Mouse (Mus musculus) testis, adult 2 months (tissue): ENCODE measurements around the gene B9d2. TPM values are rescaled to one million over a fixed set of nuclear protein-coding genes. Genes with fewer than 3 reads are reported as not detected.

ENCODE experiments used
- H3K27ac ChIP-seq: fragments of 200-500 bp; 2 replicates; pipeline ENCODE4 v1.5.1; 2012; ENCODE audit warnings: low read depth, low read length; ENCODE audit not compliant: control insufficient read depth, insufficient read depth
- H3K27me3 ChIP-seq: fragments of 200-500 bp; 2 replicates; pipeline ENCODE4 v1.6.1; 2012; ENCODE audit warnings: mild to moderate bottlenecking, low read length, moderate library complexity; ENCODE audit not compliant: control insufficient read depth, insufficient read depth
- H3K36me3 ChIP-seq: fragments of 200-500 bp; 2 replicates; pipeline ENCODE4 v1.6.1; 2012; ENCODE audit warnings: mild to moderate bottlenecking, low read length; ENCODE audit not compliant: control insufficient read depth, insufficient read depth
- H3K4me1 ChIP-seq: fragments of 200-500 bp; 2 replicates; pipeline ENCODE4 v1.6.1; 2012; ENCODE audit warnings: low read length; ENCODE audit not compliant: control insufficient read depth, insufficient read depth
- H3K4me3 ChIP-seq: fragments of 200-500 bp; 2 replicates; pipeline ENCODE4 v1.5.1; 2012; ENCODE audit warnings: low read depth, mild to moderate bottlenecking, low read length, moderate library complexity, mixed read lengths; ENCODE audit not compliant: control insufficient read depth
- CTCF ChIP-seq: fragments of 200-500 bp; IDR thresholded peaks from 2 replicates; pipeline ENCODE4 v1.5.1; 2012; ENCODE audit warnings: low read depth, mild to moderate bottlenecking, inconsistent platforms, low read length, moderate library complexity; ENCODE audit not compliant: control insufficient read depth, insufficient read depth, insufficient replicate concordance
- POLR2A ChIP-seq: fragments of 200-500 bp; IDR thresholded peaks from 2 replicates; pipeline ENCODE4 v1.6.1; 2012; ENCODE audit warnings: low read depth, mild to moderate bottlenecking, inconsistent platforms, low read length, moderate library complexity; ENCODE audit not compliant: control insufficient read depth
- polyA plus RNA-seq: library from polyadenylated mRNA; depleted of rRNA; stranded (reverse); fragments of >200 nt; gene quantifications from 2 replicates; pipeline ENCODE4 v1.2.3, GENCODE M21; 2012

The B9d2 gene
- polyA plus RNA-seq, 1 experiment: 18.6 TPM

DNA sequence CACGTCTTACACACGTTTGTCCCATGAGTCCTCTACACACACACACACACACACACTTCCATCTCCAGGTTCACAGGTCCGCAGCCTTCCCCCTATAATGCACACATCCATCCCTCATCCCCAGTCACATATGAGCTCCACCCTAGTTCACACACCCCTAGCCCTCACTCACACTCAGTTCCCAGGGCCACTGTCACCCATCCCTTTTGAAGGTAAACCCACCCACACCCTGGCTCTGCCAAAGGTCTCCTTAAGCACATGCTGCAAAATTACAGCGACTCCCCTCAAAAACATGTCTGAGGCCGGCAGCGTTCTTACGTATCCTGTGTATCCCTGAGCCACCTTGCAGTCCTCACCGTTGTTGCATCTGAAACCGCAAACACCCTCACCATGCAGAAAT is 6.3 kb upstream of the B9d2 start:
- H3K36me3 ChIP-seq: no peaks in the 10 kb centered on the region
- no peaks in the 10 kb centered on the region for H3K27me3 ChIP-seq
- no peak overlapping the region for H3K27ac ChIP-seq
- no peak for TF ChIP-seq CTCF
- TF ChIP-seq POLR2A: peak; percentile 24; the same call in 1 of the 2 replicates
- no peak overlapping the region for H3K4me3 ChIP-seq
- peaks cover 17% of the 10 kb centered on the region for H3K4me1 ChIP-seq

DNA sequence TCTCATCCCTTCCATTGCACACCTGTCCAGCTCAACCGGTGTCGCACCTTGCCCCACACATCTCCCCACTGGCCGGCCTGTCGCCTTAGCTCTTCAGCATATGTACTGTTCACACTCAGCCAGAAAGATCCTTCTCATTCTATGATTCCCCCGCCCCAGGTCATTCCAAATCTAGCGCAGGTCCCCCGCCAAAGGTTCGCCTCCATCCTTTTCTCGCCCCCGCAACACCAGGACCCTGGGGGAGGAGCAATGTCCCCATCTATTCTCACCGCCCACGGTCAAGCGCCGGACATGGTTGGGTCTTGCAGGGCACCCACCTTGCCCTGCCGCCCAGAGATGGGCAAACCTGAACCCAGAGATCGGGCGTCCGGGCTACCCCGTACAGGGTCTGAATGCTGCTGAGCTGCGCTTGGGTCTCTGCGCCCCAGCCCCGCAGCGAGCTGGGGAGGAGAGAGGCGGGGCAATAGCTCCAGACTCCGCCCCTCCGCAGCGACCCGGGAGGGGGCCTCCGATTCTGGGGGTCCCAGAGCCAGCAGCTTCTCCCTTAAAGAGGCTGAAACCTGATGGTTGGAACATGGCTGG is 5.8 kb upstream of the B9d2 start, which contains the start of gene Tmem91:
TSS of gene Tmem91 (minus strand) at position 448 of the 582 bp plus-strand sequence.
- H3K4me3 ChIP-seq: peak within 1 kb of the TSS; percentile 27
- H3K27ac ChIP-seq: no peak within 1 kb of the TSS
- H3K27me3 ChIP-seq: no peaks in the 10 kb centered on the region
- peaks cover 17% of the 10 kb centered on the region for H3K4me1 ChIP-seq
- TF ChIP-seq CTCF (0 out of 2 replicates have a peak, but pooled peaks have one; percentile 7), POLR2A (no peak)
- H3K36me3 ChIP-seq: no peaks in the 10 kb centered on the region

DNA sequence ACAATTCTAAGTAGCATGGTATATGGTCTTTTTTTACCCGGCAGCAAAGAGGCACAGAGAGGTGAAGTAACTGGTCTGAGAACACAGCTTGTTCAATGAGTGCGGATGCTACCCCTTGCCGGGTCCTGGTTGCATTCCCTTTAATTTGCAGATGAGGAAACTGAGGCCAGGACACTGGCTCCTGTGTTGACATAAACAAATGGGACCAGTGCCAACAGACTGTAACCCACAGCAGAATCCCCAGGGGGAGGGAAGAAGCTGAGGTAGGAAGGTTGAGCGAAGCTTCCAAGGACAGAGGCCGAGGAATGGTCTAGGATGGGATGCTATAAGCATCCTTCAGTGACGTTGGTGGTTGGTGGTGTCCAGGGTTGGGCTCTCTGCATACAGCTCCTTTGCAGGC is 5.2 kb upstream of the B9d2 start:
- H3K36me3 ChIP-seq: no peaks in the 10 kb centered on the region
- H3K27ac ChIP-seq: no peak overlapping the region
- no peak overlapping the region for H3K4me3 ChIP-seq
- TF ChIP-seq POLR2A: no peak
- no peak for TF ChIP-seq CTCF
- H3K4me1 ChIP-seq: peaks cover 20% of the 10 kb centered on the region
- H3K27me3 ChIP-seq: no peaks in the 10 kb centered on the region

DNA sequence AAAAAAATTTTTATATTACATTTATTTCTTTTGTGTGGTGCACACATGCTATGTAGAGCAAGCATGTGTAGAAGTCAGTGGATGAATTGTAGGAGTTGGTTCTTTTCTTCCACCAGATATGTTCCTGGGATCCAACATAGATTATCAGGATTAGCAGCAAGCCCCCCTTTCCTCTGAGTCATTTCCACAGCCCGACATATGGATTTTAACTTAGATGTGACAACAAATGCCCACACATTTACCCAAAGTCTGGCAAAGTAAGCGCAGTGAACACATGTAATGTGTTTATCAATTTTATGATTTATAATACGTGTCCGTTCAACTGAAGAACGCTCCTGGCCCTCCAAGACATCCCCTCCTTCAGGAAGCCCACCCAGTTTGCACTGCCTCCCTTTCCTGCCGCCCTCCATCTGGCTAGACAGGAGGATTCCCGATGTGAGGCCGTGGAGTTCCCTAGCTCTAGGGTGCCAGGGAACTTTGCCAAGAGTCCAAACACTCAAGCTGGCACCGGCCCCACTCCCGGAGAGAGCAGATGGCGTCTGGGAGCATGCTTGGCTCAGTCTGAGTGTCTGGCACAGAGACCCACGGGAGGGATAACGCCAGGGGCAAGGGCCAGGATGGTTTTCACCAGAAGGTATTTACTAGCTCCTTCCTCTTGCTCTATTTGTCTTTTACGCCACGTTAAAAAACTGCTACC is 4.3 kb upstream of the B9d2 start:
- TF ChIP-seq POLR2A (no peak), CTCF (no peak)
- Histone ChIP-seq H3K27me3 (no peaks in the 10 kb centered on the region), H3K4me1 (peaks cover 22% of the 10 kb centered on the region), H3K36me3 (no peaks in the 10 kb centered on the region), H3K27ac (no peak overlapping the region), H3K4me3 (no peak overlapping the region)

DNA sequence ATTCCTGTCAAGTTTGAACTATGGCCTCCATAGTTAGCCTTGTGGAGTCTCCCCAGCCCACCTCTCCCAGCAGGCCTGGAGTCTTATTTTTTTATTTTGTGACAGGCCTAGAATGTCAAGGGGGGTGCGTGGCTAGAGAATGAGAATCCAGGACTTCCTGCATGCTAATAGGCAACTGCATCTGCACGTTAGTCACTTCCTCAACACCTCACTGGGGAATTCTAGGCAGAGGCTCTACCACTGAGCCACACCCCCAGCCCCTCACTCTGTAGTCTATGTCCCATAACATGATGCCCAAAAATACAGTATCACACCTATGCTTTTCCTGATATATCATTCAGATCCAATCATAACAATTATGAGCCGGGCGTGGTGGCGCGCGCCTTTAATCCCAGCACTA is 3.6 kb upstream of the B9d2 start:
- no peak overlapping the region for H3K4me3 ChIP-seq
- H3K4me1 ChIP-seq: peaks cover 26% of the 10 kb centered on the region
- H3K36me3 ChIP-seq: no peaks in the 10 kb centered on the region
- no peaks in the 10 kb centered on the region for H3K27me3 ChIP-seq
- TF ChIP-seq CTCF: no peak
- no peak for TF ChIP-seq POLR2A
- H3K27ac ChIP-seq: no peak overlapping the region

DNA sequence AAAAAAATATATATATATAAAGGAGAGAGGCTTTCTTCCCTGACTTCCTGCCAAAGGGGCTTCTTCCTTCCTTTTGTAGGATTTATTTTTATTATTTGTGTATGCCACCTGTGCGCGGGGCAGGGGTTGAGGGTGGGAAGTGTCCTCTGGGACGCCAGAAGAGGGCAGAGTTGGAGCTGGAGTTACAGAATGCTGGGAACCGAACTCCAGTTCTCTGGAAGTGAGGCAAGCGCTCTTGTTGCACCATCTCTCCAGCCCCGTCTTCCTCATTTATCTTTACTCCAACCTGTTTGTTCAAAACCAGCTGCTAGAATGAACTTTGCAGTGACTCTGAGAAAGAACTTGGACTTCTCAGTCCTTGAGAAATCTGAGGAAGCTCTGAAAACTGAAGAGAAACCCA is 609 bp upstream of the B9d2 start:
- Histone ChIP-seq H3K27me3 (no peaks in the 10 kb centered on the region), H3K4me3 (peak overlapping the region; percentile 98; the same call in 1 of the 2 replicates), H3K36me3 (no peaks in the 10 kb centered on the region), H3K27ac (peak overlapping the region; percentile 99), H3K4me1 (peaks cover 22% of the 10 kb centered on the region)
- TF ChIP-seq POLR2A: no peak
- TF ChIP-seq CTCF: no peak

DNA sequence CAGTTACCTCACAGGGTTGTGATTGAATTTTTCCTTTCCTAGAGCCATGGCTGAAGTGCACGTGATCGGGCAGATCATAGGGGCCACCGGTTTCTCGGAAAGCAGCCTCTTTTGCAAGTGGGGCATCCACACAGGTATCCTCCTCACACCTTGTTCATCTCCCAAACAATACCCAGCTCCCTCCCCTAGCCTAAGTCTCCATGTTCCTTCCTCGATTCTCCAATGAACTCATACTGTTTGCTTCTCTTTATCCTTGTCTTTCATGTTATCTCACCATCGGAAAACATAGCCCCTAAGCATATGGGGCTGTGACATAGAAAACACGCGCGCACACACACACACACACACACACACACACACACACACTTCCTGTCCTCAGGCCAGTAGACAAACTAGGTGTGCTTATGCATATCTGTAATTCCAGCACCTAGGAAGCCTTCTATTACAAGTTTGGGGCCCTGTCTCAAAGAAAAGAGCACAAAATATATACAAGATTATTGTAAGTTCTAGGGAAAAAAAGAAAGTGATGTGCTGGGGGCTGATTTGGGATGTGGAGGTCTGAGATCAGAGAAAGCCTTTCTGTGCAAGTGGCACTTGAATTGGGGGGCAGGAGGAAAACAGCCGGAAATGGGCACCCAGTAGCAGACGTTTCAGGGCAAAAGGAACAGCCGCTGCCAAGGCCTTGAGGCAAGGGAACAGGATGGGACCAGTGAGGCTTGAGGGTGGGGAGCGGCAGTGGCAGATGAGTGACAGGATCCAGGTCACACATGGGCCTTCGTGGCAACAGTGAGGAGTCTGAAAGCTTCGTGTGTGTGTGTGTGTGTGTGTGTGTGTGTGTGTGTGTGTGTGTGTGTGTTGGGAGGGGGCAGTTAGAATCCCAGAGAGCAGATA is 1.0 kb downstream of the B9d2 start:
- TF ChIP-seq POLR2A (no peak), CTCF (no peak)
- Histone ChIP-seq H3K27ac (0 out of 2 replicates have a peak overlapping the region, but pooled peaks have one; percentile 19), H3K4me3 (peak overlapping the region; percentile 57), H3K36me3 (no peaks in the 10 kb centered on the region), H3K4me1 (peaks cover 22% of the 10 kb centered on the region), H3K27me3 (no peaks in the 10 kb centered on the region)
